Mouse (Mus musculus) urinary bladder, postnatal 10 days (tissue): Measurements from ENCODE around the gene Pla2g2c.

ENCODE experiments used
- DNase-seq: peaks from one replicate; pipeline ENCODE4 v3.0.0; 2022; ENCODE audit warnings: low spot score

The Pla2g2c gene

DNA sequence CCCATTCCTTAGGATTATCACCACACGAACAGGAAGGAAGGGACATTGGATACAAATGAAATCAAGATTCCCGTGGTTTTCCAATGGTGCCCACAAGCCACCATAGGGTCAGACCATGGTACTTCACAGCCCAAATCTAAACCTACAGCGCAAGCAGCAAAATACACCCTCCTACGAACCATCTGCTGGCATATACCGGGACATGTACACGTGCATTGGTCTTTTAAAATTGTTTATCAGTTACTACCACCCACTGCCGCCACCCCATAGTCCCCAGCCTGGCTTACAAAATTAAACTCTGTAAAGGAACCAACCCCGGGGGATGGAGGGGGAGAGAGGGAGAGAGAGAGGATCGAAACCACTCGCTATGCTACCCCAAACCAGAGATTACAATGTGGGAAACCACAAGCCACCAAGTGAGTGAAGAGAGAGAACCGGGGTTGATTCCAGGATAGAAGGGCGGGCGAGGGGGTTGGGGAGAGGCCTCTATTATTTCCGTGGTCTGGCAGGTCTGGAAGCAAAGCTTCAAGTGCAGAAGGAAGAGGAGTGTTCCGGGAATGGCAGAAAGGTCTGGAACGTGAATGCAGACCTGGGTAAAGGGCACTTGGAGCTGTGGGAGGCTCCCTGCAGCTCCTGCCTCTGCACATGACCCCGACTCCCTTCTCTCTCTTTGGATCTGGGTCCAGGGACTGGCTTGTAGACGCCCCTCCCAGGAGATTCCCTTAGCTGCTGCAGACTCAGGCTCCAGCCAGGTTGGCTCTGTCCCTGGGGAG is at the start of gene Pla2g2c:
TSS of gene Pla2g2c (plus strand) at position 439 of the 773 bp plus-strand sequence.
- no peak for DNase-seq

DNA sequence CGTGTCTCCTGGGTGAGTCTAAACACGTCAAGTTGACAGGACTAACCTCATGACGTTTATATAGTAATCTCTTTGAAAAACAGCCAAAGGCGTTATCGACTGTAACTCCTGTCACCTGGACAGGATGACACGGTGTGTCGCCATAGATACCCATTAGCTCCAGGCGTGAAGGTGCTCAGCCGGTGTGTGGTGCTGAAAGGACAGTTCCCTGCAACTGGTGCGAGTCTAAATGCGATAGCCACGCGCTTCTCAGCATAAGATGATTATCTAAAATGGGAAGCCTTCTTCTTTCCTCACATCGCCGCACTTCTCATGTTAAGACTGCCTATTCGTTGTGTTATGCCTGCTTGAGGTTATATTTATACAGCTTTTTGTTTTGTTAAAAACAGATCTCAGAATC is 48.1 kb upstream of the Pla2g2c start:
- no peak for DNase-seq

DNA sequence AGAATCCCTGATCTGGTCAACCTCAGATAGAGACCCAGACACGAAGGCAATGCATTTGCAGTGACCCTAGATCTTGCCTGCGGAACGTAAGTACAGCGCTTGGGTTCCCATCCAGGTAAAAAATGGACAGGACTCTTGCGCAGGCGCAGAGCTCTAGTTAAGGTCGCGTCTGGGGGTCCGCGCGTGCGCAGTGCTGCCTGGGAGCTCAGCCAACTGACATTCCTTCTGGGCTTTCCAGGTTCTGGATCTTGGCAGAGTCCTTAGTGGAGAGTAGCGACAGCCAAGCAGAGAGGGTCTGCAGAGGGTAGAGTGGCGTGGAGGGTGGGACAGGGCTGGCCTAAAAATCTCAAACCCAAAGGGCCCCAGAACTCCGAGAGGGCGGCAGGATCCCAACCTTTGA is 47.0 kb upstream of the Pla2g2c start:
- no peak for DNase-seq

DNA sequence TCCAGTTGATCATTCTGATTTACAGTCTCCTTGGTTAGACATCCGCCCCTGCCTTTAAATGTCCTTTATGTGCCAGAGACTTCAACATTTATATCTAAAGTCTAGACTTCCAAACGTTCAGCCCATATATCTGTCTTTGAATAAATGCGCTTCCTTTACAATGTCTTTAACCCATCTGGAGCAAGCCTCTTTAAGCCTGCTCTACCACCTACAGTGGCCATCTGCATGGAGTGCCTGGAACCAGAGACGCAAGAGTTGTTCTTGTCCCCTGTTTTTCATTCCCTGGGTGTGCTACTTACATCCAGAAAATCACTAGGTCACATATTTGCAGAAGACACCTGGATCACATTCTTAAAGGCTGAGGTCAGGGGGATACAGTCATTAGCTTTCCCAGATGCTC is 44.5 kb upstream of the Pla2g2c start:
- no peak for DNase-seq

DNA sequence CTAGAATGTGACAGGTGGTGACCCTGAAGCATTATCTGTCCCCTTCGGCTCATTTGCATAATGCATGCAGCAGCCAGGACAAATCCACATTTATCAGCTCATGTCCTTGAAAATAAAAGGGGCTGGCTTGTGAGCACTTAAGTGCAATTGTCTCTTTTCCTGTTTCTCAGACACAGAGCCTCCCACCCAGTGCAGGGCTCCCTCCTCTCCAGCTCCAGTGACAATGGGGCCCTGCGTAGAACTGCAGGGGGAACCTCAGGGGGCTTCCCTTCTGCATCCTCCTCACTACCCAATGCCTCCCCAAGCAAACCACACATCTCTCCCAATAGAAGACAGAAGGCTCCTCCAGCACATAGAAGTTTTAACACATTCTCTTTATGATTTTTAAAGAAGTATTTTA is 41.8 kb upstream of the Pla2g2c start:
- no peak for DNase-seq

DNA sequence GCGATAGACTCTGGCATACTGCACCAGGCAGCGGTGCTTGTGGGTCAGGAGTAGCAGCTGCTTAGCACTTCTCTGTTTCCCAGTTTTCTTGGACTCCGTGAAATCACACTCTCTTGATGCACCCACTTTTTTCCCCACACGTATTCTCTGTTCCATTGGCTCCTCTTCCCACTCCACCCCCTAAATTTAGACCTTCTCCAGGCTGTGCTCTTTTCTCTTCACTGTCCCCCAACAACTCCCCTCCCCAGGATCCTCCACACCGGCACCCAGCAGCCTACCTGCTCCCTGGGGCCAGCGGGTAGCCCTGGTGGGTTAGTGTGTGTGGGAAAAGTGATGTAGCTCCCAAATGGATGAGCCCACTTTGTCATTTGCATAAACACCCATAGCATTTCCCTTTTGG is 38.8 kb upstream of the Pla2g2c start:
- DNase-seq, result no peak

DNA sequence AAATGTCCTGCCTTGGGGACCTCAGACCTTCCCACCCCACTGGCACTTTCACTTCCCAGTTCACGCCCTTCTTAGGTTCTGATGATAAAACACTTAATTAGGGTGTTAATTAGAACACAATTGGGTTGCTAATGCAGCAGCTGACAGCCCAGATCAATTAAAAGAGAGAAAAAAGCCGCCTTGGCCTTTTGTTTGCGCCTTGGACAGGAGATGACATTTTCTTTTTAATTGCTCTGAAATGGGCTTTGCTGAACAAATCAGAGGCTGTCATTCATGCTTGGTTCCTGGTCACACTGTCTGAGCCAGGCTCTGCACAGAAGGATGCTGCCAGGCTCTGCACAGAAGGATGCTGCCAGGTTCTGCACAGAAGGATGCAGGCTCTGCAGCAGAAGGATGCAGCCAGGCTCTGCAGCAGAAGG is 35.5 kb upstream of the Pla2g2c start:
- no peak for DNase-seq

DNA sequence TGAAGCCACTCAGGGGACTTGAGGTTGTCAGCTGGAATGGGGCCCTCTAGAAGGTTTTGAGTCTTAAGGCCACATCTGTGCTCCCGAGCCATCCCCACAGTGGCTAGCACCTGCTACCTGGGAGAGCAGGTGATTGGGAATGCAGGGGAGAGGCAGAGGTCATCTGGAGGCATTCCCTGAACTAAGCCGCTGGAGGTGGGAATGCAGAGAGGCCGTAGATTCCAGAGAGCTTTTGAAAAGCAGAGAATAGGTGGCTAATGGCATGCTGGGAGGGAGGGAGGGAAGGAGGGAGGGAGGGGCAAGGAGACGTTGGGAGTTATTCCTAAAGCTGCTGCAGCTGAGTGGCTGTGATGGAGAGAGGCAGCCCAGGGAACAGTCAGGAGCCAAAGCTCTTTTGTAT is 34.0 kb upstream of the Pla2g2c start:
- no peak for DNase-seq

DNA sequence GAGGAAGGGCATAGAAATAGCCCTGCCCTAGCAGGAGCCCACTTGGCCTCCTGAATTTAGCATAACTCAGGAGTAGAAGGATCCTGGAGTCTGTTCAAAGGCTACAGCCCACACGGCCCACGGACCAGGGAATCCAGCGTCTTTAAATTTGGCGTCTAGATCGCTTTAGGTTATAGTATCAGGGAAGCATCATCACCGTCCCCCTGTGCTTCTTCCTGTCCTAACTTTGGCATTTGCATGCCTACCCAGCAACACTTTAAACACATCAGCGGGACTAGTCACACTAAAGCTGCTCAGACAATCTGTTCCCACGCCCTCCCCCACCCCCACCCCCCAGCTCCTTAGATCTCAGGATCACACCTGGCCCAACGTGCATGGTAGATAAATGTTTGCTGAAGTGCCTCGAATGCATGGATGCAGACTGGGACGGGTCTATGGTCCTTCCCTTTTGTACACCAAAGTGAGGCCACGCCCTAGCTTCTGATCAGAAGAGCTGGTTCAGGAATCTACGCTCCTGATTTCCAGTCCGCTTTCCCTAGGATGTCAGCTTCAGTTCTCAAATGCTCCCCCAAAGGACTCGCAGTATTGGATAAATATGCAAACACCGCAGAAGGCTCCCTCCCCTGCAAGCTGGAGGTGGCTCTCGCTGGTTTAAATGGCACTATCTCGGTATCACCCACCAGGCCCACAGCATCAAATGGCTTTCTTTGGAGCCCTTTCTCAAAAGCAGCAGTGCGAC is 33.0 kb upstream of the Pla2g2c start:
- DNase-seq, result no peak

DNA sequence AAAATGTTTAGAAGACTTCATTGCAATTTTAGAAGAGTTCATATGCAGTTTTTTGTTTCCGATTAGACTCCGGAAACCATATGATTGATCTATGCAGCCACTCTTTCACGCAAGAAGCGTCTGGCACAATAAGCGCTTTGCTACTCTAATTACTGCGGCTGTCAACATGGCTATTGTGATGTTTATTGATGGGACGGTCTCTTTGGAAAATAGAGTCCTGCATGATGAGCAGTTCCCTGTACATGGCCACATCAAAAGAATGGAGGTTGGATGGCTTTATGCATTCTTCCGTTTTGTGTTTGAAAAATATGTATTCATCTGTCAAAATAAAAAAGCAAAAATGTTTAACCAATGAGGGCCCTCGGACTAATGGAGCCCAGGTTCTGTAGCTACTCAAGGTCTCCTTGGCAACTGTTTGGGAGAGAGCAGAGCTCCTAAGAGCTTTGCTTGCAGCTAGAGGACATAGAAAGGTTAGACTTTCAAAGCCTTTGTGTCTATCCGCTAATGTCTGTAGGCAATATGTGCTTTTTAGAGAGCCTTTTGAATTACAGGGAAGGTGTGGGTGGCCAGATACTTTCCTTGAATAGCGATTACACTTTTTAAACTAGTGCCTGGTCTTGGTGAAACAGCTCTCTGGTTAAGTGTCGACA is 31.4 kb upstream of the Pla2g2c start:
- DNase-seq, result no peak

DNA sequence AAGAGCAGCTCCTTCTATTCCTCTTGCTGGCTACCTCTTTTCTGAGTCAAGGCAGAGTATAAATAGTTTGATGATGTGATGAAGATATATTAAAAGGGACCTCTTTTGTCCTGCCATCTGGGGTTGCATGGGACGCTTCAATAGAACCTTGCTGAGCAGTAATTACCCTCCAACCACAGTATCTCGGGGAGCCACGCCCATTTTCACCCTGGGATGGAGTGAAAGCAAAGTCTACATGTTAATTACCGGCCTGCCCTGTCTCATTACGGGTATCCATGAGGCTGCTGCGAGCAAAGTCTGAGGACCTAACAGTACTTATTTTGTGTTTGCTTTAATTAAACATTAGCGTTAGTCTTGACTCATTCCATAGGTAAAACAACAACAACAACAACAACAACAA is 27.9 kb upstream of the Pla2g2c start:
- DNase-seq, result no peak

DNA sequence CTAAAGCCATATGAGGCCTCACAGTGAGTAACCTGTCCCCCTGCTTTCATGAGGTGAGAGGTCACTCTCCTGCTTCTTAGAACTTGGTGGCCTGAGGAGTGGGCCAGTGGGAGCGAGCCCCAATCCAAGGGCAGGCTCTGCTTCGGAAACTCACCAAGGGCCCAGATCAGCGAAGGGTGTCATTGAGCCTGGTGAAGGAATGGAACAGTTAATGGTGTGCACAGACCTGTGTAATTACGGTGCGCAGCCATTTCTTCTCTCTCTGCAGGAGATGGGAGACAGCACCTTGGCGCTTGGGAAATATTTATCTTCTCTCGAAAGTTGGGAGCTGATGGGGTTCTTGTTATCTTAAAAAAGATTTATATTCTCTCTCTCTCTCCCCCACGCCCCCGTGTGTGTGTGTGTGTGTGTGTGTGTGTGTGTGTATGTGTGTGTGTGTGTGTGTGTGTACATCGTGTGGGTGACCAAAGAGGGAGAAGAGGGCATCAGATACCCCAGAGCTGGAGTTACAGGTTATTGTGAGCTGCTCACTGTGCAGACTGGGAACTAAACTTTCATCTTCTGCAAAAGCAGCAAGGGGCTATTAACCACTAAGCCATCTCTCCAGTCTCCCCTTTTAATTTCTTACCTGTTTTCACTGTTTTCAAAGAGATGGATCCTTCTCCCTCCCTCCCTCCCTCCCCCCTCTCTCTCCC is 27.3 kb upstream of the Pla2g2c start:
- DNase-seq, result no peak

DNA sequence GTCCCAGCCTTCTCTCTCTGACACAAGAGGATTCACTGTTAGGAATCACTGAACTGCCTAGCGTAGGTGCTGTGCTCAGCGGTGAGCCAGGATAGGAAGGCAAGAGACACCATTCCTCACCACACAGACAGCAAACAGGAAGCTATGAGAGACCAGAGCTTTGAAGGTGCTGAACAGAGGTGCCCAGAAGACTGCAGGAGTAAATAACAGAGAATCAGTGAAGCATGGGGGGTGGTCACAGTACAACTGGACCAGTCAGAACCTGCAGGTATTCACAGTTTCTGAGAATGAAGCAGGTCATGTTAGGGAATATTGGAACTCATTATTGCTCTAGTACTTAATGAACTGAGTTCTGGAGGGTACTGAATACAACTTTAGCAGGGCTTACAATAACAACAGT is 26.3 kb upstream of the Pla2g2c start:
- no peak for DNase-seq

DNA sequence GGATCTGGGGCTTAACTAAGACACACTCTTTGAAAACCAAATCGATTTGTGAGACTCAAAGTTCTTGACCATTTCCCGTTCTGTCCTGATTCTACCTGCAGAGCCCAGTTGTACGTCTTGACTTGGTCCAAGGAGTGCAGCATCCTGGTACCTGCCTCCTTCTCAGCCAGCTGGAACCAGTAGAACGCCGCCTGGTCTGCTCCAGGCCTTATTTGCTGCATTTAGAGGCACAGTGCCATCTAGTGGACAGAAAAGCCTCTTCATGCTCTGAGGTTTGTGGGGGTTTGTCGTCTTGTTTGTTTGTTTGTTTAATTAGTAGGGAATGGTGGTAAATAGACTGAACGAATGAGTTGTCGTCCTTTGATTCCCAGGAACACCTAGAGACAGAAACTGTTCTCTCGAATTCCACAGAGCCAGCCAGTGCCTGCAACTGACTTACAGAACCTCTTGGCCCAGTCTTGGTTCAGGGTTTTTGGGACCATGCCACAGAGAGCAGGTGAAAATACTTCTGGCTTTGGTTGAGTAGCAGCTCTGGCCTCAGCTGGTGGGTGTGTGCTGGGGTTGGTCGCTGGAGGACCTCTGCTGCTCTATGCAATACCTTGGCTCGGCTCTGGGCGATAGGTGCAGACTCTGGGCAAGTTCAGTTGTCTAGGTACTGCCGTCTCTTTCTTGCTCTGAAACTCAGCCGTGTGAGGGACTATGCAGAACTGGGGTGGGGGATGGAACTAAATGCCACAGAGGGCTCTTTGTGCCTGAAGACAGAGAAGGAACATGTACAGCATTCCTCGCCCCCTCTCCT is 24.2 kb upstream of the Pla2g2c start:
- no peak for DNase-seq

DNA sequence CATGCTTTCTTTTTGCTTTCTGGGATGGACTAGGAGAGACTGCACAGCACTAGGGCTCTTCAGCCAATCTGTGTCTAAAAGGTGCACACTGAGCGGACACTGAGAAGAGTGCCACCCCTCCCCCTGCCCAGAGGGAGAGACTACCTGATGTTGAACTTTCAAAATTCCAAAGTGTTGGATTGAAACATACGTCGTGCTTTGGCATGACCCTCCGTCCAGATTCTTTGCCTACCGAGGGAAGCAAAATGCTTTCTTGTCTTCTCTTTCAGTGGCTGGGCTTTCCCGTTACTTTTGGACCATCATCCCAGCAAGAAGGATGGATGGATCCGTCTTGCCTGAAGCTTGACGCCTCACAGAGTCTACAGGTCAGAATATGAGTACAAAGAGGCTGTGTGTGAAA is 23.5 kb upstream of the Pla2g2c start:
- no peak for DNase-seq

DNA sequence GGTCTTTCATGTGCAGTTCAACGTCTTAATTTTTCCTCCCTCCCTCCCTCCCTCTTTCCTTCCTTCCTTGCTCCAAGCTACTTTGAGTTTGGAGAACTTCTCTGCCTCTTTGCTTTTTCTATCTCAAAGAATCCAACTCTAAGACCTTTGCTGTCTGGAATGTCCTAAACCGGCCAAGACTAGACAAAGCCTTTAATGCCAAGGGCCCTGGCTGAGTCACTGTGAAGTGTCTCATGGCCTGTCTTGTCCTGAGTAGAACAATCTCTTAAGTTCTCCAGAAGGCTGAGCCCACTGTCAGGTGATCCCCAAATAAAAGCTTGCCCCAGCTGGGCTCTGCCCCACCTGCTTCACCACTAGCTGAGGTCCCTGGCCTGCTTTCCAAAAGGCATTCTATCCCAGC is 22.6 kb upstream of the Pla2g2c start:
- DNase-seq, result no peak

DNA sequence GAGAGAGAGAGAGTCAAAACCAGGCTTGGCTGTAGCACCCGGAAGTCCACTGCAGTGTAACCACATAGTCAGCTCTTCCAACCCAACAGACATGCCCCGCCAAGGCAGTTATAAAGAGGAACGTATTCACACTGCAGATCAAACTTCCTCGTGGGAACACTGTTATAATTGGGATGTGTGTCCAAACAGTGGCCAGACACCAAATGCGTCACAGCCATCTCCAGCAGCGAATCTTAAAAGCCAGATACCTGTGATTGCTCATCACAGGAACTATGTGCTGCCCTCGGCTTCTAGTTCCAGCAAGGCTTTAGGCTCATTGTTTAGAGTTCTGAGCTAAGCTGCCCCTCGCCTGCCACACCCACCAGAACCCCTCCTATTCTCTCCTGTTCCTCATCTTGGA is 22.1 kb upstream of the Pla2g2c start:
- DNase-seq, result no peak

DNA sequence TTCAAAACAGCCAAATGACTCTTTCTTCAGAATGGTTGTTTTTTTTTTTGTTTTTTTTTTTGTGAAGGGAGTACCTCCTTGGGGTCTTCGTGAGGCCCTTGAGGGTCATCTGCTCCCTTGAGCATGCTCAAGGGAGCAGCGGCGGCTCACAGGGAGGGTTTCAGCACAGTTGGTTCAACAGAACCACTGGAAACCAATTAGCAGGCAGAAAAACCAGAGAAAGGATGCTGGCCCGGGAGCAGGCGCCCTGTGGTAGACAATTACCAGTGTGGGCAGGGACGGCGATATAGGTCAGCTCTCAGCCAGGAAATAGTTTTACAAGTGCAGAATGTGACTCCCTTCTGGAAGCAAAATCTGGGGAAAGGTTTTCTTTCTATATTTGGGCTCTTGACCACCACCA is 21.0 kb upstream of the Pla2g2c start:
- no peak for DNase-seq

DNA sequence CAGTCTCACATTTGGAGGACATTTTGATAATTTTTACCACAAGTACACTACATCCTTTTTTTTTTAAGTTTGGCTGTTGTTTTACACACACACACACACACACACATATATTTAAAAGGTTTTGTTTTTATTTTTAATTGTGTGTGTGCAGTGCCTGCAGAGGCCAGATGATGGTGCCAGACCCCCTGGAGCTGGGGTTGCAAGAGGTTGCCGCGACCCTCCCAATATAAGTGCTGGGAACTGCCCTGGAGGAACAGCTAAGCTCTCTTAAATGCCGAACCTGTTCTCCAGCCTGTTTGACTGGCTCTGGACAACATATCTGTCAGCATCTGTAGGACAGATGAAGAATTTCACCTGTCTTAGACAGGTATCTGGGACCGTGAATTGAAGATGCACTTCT is 20.4 kb upstream of the Pla2g2c start:
- no peak for DNase-seq

DNA sequence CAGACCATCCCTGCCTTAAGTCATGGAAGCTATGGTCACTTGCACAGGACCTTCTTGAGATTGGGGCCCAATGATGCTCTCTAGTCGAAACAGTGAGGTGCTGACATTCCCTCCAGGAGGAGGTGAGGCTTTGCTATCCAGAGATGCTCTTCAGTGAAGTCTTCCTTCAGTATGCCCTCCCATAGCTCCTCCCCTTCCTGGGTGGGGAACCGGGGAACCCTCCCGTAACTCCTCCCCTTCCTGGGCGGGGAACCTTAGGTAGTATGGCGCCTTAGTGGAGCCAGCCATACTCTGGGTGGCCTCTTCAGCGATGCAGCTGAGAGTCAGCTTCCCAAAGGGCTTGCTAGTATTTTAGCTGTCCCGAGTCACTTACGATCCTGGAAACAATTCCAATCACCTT is 18.0 kb upstream of the Pla2g2c start:
- no peak for DNase-seq

DNA sequence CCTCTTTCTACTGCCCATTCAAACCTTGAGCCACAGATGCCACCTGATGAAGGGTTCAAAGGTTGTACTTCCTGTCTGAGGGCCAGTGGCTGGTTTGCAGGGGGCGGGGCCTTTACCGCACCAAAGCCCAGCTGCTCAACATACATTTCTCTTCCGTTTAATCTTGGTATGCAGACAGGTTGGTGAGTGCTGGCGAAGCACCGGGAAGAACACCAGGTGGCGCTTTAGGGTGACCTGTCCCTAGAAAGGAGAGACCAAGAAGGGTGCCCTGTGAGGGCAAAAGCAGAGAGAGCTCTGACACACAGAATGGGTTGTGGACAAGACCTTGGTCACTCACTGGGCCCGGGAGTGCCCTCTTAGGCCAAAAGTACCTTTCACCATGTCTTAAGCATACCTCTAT is 16.0 kb upstream of the Pla2g2c start:
- no peak for DNase-seq

DNA sequence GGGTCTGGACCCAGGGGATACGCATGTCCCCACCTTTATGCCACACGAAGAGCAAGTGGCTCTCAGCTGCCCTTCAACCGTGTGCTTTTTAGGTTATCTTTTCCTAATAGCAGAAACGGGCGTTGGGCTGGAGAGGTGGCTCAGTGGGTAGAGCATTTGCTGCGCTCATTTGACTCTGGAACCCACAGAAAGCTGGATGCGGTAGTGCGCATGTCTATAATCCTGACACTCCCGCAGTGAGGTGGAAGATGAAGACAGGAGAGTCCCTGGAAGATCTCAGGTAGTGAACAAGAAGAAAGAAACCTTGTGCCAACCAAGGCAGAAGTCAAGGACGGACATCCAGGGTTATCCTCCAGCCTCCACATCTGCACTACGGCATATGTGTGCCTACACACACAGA is 15.3 kb upstream of the Pla2g2c start:
- no peak for DNase-seq
